Mouse (Mus musculus): ENCODE data around the gene Snx18.

The Snx18 gene

DNA sequence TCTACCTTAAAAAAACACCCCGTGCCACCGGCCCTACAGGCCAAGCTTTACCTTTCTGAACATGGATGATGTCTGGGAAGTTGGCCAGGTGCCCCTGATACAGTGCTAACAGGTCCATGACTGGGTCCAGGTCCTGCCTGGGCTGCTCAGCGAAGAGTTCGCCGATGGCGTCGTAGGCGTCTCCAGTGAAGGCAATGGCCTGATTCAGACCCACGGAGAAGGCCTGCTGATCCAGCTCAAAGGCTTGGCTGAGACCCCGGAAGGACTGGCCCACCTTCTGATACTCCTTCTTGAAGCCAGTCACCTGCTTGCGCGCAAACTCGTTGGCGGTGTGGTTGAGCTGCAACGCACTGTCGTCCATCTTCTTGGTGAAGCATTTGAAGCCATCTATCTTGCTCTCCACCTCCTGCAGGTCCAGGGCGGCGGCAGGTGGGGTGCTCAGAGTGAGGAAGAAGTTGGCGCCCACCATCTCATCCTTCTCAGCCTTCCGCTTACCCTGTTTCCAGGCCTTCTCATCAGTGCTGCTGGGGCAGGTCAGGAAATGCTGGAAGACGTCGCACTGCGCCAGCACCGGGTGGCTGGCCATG, 1.5 kb downstream of the Snx18 start:
- intact Hi-C loops (cut with DNase I): loop anchor here (5.0 kb wide), 3 partner anchors 295 to 570 kb away; partner anchors contain the start of gene Gpx8

DNA sequence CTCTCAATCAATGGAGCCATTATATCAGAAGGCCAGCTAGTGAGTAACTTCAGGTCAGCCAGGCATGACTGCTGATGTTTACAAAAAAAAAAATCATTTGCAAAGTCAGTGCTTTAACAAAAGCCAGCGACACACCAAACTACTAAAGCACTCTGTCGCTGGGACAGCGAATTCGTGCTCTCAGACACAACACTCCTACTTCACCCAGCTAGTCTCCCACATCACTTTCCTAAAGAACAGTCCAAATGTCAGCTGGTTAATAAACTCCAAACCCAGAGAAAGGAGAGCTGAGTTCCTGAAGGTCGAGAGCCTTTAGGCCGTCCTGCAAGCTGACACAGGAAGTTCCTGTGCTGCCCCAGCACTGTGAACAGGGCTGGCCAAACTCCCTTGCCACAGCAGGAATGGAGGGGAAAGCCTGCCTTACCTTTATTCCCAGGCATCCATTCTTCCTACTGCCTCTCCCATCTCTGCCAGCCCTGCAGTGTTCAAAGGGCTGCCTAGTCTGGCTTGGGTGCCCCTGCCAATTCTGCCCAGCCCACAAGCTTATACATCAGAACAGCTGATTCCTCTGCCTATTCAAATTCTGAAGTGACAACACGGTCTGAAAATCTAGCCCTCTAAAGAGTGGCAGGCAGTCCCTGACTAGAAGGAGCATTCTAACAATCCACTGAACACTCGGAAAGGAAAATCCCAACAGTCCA, 2.2 kb downstream of the Snx18 start:
- intact Hi-C loops (cut with DNase I): loop anchor here (5.0 kb wide), 3 partner anchors 294 to 569 kb away; partner anchors contain the start of gene Gpx8

DNA sequence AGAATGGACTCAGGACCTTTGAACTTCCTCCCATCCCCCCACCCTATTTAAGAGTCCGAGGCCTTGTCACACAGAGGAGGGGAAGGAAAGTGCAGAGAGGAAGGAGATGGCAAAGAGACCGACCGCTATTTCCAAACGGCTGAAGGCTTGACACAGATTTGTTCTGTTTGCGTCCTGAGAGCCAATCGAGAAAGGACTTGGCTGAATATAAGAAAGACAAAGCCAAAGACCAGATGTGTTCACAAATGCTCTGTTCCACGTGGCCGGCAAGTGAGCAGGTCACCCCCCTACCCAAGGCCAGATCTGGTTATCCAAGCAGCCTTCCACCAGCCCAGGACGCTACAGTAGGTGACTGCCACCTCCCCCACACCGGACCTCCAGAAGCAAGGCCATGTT, 2.8 kb downstream of the Snx18 start:
- intact Hi-C loops (cut with DNase I): loop anchor here (5.0 kb wide), 3 partner anchors 293 to 568 kb away; partner anchors contain the start of gene Gpx8

DNA sequence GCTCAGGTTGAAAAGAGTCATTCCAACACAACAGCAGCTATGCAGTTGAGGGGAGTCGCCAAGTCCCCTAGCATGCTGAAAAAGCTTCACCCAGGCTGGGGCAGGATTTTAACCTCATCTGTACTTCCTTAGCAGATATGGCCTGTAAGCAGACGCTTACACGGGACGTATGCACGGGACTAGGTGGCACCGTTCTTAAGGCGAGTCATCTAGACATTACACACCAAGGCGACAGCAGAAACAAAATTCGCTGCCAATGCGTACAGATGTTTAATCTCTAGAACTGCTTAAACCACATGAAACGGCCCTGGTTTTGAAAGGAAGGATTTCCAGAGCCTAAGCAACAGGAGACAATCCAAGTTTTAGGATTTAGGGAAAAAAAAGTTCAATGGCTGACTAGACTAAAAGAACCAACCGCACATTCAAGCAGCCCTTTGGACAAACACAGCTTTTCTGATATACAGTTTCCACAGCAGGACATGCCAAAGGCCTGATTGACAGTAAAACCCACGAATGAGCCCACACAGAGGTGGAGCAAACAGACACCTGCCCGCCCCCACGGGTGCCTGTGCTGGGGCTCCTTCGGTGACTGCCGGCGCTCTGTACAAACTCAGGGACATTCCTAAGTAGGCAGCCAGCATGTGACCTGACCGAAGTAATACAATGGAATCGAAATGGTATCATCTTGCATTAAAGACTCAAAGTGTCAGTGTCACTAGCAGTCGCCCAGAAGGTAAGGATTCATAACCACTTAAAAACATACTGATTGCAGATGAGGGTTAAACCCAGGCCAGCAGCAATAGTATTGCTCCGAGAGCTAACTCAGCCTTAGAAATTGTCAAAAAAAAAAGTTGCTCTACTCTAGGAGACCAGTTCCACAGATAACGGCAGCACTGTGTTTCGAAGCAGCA, 3.5 kb downstream of the Snx18 start:
- intact Hi-C loops (cut with DNase I): loop anchor here (5.0 kb wide), 3 partner anchors 293 to 568 kb away; partner anchors contain the start of gene Gpx8

DNA sequence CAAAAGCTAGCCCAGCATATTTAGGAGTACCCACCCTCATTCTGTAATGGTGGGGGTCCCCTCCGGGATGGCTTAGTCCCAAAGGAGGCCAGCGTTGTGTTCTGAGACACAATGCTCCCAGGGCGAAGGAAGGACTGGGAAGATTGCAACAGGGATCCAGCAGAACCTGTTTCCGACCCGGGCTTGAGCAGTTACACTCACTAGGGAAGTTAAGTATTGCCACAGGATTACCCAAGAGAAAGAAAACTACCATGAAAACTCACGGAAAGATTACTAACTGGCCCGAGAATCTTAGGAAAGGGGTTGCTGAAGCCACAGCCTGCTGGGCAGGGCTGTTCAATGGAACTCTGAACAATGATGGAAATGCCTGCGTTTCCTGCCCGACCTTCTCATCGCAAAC, 4.5 kb downstream of the Snx18 start:
- intact Hi-C loops (cut with DNase I): no loop called here

DNA sequence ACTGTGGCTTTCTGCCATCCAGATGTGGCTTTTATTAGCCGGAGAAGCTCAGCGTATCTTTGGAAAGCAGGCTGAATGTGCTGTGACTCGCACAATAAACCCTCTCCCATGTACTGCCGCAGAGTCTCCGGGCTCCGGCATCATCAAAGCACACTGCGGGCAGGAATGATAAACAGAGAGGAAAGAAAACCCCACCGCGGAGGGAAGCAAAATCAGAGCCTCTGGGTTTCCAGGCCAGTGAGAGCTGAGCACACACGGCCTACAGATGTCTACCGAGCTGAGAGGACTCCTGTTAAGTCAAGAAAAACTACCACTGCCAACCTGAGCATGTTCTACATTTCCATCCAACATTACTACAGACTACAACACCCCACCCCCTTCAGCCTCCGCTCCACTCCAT, 5.0 kb downstream of the Snx18 start:
- intact Hi-C loops (cut with DNase I): no loop called here

DNA sequence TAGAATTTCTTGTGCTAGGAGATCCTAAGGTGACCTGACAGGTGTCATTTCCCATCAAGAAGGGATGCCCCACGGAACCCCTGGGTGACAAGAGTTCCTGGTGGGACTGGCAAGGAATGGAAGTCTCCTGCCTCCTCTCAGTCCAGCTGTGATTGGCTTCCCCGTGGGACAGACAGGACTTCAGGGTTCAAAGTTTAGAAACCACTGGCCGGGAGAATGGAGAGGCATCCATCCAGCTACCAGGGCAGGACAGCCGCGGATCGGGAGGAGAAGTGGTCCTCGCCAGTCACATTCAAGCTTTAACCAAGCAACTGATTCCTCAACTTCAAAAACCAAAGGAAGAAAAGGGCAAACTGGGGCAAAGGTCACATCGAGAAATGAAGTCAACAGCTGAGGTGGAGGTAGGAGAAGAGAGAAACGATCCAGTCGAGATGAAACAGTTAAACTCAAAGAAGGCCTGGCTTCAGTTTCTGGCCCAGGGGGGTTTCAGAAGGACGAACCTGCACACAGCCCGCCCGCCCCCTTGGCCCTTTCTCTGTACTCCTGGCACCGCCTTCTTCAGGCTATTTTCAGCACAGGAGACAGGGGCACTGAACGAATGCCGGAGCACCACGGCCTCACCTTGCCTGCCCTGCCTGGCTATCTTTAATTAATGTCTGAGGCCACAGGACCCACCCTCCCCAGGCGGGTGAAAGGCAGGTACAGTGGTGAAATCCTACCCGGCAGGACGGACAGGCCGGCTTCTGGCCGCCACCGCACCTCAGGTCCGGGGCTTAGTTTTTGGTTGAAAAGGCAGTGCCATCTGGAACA, 6.0 kb downstream of the Snx18 start:
- intact Hi-C loops (cut with DNase I): no loop called here

DNA sequence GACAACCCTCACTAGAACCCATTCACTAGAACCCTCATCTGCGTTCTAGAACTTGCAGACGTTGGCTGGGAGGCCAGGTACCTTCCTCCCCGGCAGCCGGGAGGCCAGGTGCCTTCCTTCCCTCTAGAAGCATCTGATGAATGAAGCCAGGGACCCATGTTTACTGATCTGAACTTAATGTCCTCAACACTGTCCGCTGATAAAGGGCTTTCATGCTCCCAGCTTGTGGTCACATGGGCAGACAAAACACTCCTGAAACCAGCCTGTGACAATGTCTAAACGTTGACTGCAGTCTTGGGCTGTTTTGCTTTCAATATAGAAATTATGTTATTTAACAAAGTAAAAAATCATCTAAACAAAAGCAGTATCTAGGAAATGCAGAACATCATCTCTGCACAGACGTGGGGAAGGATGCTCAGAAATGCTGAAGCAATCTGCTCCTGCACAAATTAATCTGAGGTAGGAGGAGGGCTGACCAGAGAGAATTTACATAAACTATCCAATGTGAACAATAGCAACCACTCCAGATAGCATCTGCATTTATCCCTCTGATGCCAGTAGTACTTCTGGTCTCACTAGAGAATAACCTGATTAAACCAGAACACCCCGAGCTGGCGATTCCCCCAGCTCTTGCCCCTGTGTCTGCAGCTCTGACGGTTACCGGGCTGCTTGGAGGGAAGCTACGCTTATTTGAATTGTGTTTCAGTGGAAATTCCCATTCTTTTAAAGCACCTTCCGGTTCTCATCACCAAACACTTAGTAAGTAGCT, 7.4 kb downstream of the Snx18 start:
- intact Hi-C loops (cut with DNase I): no loop called here

DNA sequence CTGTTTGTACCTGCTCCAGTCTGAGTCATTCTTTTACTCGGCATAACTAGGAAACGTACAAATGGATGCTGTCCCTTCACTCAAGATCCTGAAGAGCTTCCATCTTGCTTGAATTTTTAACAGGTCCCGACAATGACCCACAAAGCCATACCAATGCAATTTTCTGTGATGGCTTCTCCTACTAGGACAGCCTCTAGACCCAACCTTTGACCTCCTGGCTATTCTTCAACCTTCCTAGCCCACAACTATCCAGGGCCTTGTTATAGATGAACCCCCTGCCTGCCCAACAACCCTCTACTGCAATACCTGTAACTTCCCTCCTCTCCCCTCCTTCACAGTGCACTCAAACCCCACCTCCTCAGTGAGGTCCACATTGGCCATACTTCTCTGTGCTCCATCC, 8.9 kb downstream of the Snx18 start:
- intact Hi-C loops (cut with DNase I): no loop called here

DNA sequence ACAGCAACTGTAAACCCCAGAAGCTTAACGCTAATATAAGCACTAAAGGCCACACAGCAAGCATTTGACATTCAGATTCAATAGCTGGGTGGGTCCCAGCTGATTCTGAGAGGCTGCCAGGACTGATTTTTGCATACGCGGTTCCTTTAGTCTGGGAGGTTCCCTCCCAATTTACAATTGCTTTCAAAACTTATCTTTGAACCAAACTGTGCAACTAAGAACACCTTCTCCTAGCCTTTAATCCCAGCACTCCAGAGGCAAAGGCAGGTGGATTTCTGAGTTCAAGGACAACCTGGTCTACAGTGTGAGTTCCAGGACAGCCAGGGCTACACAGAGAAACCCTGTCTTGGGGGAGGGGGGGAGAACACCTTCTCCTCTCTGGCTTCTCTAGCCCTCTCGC, 10.5 kb downstream of the Snx18 start:
- intact Hi-C loops (cut with DNase I): no loop called here

DNA sequence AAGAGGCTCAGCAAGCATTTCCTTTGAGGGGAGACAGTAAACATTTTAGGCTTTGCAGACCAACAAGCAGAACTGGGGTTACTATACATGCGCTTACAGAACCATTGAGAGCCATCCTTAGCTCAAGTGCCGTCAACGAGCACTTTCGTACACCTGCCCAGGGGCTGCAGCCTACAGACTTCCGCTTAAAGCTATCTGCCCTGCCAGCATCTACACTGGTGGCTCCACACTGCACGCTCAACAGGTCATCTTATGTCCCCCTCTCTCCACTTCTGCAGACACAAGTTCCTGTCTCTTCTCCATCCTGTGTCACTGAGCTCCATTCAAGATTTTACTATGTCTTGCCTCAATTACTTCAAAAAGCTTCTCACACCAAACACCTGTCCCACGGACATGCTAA, 11.0 kb downstream of the Snx18 start:
- intact Hi-C loops (cut with DNase I): no loop called here

DNA sequence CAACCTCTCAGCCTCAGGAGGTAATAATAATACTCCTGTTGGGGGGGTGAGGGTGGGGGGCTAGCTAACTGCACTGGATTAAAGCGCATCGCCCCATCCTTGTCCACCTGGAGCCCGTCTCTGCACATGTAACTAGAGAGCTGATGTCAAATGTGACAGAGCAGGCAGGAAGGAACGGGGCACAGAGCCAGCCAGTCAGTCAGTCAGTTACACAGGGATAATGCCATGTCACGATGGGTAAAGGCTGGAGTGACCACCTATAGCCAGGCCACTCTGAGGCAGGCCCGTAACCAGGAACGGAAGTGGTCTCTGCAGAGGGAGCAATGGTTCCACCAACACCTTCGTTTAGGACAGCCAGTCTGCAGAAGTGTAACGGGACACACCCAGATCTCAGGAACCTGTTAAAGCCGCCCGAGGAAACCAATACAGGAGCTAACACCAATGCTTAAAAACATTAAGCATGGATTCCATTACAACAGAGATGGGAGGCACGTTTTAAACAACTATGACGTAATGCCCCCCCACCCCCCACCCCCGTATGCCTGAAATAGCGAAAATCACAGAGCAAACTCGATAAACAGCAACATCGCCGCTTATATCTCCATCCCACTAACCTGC, 11.5 kb downstream of the Snx18 start:
- intact Hi-C loops (cut with DNase I): no loop called here

DNA sequence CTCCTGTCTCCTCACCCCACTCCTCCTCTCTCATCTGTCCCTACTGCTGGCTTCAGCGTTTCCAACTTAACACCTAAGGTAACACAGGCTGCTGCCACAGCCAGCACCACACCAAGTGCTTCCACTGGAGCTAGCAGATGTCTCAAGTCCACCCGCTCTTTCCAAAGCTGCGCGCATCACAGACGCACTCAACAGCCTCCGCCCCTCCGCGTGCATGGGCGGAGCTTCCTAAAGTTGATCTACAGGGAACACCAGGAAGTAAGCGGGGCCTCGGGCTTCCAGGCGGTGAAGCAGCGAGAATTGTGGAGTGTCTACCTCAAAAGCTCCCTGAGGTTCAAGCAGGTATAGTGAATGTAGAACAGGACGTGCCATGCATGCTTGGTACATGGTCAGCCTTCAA, 12.2 kb downstream of the Snx18 start:
- intact Hi-C loops (cut with DNase I): no loop called here

DNA sequence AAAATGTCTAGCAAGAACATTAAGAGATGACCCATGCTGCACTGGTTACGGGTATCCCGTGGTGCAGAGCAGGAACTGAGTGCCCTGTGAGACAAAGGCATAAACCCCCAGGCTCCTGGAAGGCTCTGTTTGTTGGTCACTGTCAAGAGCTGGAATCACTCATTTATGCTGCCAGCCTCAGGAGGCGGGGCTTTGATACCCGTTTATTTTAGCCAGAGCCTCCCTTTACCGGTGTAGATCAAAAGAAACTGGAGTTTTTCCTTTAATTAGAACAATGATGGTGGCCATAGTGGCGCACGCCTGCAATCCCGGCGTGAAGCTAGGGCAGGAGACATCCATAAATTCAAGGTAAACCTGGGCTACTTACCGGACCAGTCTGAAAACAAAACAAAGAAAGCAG, 12.7 kb downstream of the Snx18 start:
- intact Hi-C loops (cut with DNase I): no loop called here

DNA sequence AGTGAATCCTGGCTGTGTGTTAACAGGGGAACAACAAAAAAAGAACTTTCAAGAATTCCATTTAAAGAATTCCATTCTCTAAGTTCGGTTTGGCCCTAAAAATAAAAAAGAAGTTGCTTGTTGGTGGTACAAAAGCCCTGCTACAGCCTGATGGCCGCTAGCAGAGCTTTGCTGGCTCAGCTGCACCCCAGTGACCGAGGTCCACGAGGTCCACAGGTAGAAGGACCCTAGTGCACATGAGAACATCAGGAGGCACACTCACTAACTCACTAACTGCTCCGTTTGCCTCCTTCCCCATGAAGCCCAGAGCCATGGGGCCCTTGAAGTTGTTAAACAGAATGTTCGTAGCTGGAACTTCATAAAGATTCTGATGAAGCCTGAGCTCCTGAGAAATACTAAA, 14.0 kb downstream of the Snx18 start:
- intact Hi-C loops (cut with DNase I): no loop called here

DNA sequence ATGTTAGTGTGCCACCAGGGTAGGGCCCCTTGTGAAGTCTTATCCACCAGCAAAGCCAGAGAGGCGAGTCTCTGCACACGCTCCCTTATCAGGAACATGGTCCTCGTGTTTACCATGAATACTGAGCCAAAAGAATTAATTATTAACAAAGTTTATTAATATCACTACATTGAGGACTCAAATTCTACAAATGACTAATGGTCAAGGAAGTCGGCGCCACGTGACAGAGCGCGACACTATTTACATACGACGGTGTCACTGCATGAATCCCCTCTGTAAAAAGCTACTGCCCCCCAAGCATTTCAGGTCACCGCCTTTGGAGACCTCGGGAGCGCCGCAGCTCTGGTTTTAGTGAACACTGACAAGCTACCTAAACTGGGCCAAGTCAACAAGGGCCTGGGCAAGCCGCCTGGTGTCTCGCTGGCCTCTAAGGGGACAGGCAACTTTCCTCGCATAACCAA, 15.5 kb downstream of the Snx18 start:
- intact Hi-C loops (cut with DNase I): no loop called here

DNA sequence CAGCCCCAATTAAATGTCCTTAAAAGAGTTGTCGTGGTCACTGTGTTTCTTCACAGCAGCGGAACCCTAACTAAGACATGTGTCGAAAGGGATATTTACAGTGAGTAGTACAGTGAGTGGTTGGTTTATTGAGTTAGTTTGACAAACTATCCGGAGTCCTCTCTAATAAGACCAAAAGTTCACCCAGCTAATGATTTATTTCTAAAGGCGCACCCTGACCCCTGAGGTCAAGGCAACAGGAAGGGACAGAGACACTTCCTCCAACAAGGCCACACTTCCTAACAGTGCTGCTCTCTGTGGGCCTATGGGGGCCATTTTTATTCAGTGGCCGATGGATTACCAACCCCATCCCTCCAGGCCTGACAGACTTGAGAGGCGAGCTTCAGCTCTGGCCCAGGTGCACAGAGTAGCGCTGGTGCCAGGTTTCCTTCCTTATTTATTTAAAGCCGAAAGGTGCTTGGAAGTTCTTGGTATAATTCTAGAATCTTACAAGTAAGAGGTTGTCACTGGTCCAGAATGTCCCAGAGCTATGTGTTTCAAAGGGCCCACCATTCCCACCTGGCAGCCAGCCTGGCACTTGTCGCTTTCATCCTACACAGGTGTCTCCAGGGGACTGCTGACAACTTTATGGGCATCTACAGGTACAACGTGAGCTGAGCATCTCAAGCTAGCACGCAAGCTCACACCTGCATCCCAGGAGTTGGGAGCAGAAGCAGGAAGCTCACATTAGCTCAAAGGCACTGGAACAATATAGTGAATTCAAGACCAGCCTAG, 16.3 kb downstream of the Snx18 start:
- intact Hi-C loops (cut with DNase I): no loop called here

DNA sequence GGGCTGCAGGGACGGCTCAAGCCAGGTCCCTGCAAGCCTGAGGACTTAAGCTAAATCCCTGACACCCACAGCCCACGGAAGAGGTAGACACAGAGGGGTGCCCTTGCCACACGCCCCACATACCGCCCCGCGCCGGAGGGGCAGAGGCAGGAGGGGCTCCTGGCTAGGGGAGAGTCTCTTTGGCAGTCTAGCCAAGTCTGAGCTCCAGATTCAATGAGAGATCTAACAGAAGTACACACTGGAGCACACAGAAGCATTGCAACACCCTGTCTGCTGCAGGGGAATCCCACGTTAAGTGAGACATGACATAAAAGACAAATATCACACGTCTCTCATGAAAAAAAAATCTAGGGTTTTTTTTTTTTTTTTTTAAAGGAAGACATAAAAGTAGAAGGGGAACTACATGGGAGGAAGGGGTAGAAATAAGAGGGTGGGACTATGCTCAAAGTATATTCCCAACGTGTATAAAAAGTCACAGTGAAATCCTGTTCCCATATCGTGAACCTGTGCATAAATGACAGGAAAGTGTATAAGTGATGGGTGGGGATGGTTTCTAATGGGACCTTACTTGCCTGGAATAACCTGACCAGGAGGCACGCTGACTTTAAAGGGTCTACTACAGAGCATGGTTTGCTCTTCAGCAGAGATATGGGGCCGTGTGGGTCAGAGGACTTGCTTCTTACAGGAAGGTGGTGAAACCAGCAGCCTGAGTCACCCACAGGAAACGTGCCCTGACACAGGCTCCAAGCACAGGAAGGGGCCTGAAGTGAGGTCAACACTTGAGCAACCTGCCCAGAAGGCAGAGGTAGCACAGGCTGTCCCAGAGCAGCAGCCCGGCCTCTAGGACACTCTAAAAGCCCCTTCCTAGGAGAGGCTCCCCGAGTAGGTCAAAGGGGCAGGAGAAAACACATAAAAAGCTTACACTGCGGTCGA, 17.6 kb downstream of the Snx18 start:
- intact Hi-C loops (cut with DNase I): no loop called here

All from adrenal gland (tissue).